14 mouse cellular contexts compared by ENCODE assay signal in genomic region chr10:19013351-19013750, GRCm38 (mm10). TPM values are rescaled to one million over a fixed set of nuclear protein-coding genes. Genes with fewer than 3 reads are reported as not detected.
DNase-seq lines count a peak whose midpoint lies in the region; ATAC-seq and TF ChIP-seq lines count a peak whose summit lies in the region.
"Had no signal": no experiment of that assay in that cellular context is flagged by ENCODE, and none has a peak within 500 bp of the region (broad histone marks: within the 10 kb centered on the region; RNA-seq: fewer than 3 reads in every experiment).

No protein-coding gene starts in this region.

- no peak overlapping the region for H3K4me3 ChIP-seq in heart, embryonic 15.5 days
- H3K4me3 ChIP-seq in megakaryocyte, embryonic 14.5 days (replicated peaks), result peak overlapping the region; percentile 100
- H3K4me3 ChIP-seq in embryonic facial prominence, embryonic 14.5 days (ENCODE audit: low read depth, low read length), result no peak overlapping the region
- H3K4me3 ChIP-seq in stomach, postnatal 0 days (ENCODE audit: low read depth, low read length), result no peak overlapping the region

- no peak for TF ChIP-seq EP300 in stomach, postnatal 0 days (optimal IDR thresholded peaks at IDR 0.05)

- H3K27ac ChIP-seq in heart, embryonic 15.5 days, result no peak overlapping the region
- no peak overlapping the region for H3K27ac ChIP-seq in embryonic facial prominence, embryonic 14.5 days (replicated peaks; ENCODE audit: low read depth, low read length)
- no peak overlapping the region for H3K27ac ChIP-seq in stomach, postnatal 0 days (replicated peaks)
- H3K27ac ChIP-seq: forebrain, embryonic 10.5 days; lung, embryonic 15.5 days had no signal

- no peak for DNase-seq in heart, postnatal 14 days
- no peak for DNase-seq in embryonic facial prominence, embryonic 14.5 days (ENCODE audit: low spot score)
- DNase-seq in stomach, postnatal 0 days (ENCODE audit: low spot score), result no peak
- DNase-seq in frontal cortex, postnatal 14 days (ENCODE audit: low spot score in 2 of 2), result no peak
- DNase-seq: adrenal gland, adult 2 months; cerebellum, adult 9-11 months; heart, postnatal 4 days; thymus, adult 18-20 months had no signal

- TF ChIP-seq CTCF in stomach, postnatal 0 days (IDR thresholded peaks at IDR 0.05; ENCODE audit: low read depth), result no peak

- ATAC-seq in heart, embryonic 15.5 days (replicated peaks; ENCODE audit: insufficient number of reproducible peaks, insufficient read depth, low FRiP score, low read depth), result no peak
- ATAC-seq in megakaryocyte, adult 5-6 weeks (ENCODE audit: poor library complexity, severe bottlenecking), result no peak
- ATAC-seq in embryonic facial prominence, embryonic 14.5 days (ENCODE audit: low read depth), result no peak
- no peak for ATAC-seq in stomach, postnatal 0 days (ENCODE audit: low FRiP score, low TSS enrichment)
- ATAC-seq: inflammation-experienced regulatory T-cells, adult 6 months had no signal

- H3K36me3 ChIP-seq in heart, embryonic 15.5 days, result no peaks in the 10 kb centered on the region
- H3K36me3 ChIP-seq in megakaryocyte, embryonic 14.5 days (replicated peaks; ENCODE audit: low read length), result peaks cover 40% of the 10 kb centered on the region
- H3K36me3 ChIP-seq in embryonic facial prominence, embryonic 14.5 days (ENCODE audit: control insufficient read depth, insufficient read depth, low read length), result no peaks in the 10 kb centered on the region
- H3K36me3 ChIP-seq in stomach, postnatal 0 days (ENCODE audit: control insufficient read depth, insufficient read depth, low read length), result no peaks in the 10 kb centered on the region
- H3K36me3 ChIP-seq: forebrain, embryonic 10.5 days; lung, embryonic 15.5 days had no signal

- no peaks in the 10 kb centered on the region for H3K27me3 ChIP-seq in heart, embryonic 15.5 days
- no peaks in the 10 kb centered on the region for H3K27me3 ChIP-seq in megakaryocyte, embryonic 14.5 days (replicated peaks)
- H3K27me3 ChIP-seq in embryonic facial prominence, embryonic 14.5 days (replicated peaks; ENCODE audit: control insufficient read depth, insufficient read depth, low read length), result no peaks in the 10 kb centered on the region; the same call in none of the 2 replicates
- no peaks in the 10 kb centered on the region for H3K27me3 ChIP-seq in stomach, postnatal 0 days (ENCODE audit: control insufficient read depth, insufficient read depth, low read length)
- H3K27me3 ChIP-seq: lung, embryonic 15.5 days had no signal

- intact Hi-C loops in heart, postnatal 14 days (cut with DNase I), result loop anchor here (5.0 kb wide), 1 partner anchor 61 kb away; no protein-coding TSS in a partner anchor

- H3K4me1 ChIP-seq in heart, embryonic 15.5 days (replicated peaks), result peaks cover 29% of the 10 kb centered on the region
- H3K4me1 ChIP-seq in megakaryocyte, embryonic 14.5 days, result peaks cover 83% of the 10 kb centered on the region
- peaks cover 5% of the 10 kb centered on the region for H3K4me1 ChIP-seq in embryonic facial prominence, embryonic 14.5 days (ENCODE audit: control insufficient read depth, insufficient read depth, low read length)
- no peaks in the 10 kb centered on the region; the same call in 1 of the 2 replicates for H3K4me1 ChIP-seq in stomach, postnatal 0 days (replicated peaks; ENCODE audit: control insufficient read depth, insufficient read depth)

- no peak overlapping the region for H3K9ac ChIP-seq in heart, embryonic 15.5 days
- H3K9ac ChIP-seq in embryonic facial prominence, embryonic 14.5 days (ENCODE audit: low read depth, low read length), result no peak overlapping the region
- no peak overlapping the region for H3K9ac ChIP-seq in stomach, postnatal 0 days (ENCODE audit: low read length)

- no peaks in the 10 kb centered on the region for H3K9me3 ChIP-seq in heart, embryonic 15.5 days (replicated peaks)
- H3K9me3 ChIP-seq in megakaryocyte, embryonic 14.5 days, result no peaks in the 10 kb centered on the region
- no peaks in the 10 kb centered on the region for H3K9me3 ChIP-seq in embryonic facial prominence, embryonic 14.5 days (ENCODE audit: control insufficient read depth, low read length)
- H3K9me3 ChIP-seq in stomach, postnatal 0 days (ENCODE audit: control insufficient read depth, low read length), result no peaks in the 10 kb centered on the region
- H3K9me3 ChIP-seq: forebrain, embryonic 10.5 days; lung, embryonic 15.5 days had no signal

- H3K4me2 ChIP-seq in heart, embryonic 15.5 days, result peak overlapping the region; percentile 19; the same call in 1 of the 2 replicates
- H3K4me2 ChIP-seq in embryonic facial prominence, embryonic 14.5 days (ENCODE audit: low read depth, low read length), result peak overlapping the region; percentile 32; the same call in 1 of the 2 replicates
- 0 out of 2 replicates have a peak overlapping the region, but pooled peaks have one; percentile 3 for H3K4me2 ChIP-seq in stomach, postnatal 0 days (replicated peaks; ENCODE audit: low read depth)

- 69% methylated on average over 3 of the region's 3 CpGs for WGBS in heart, embryonic 15.5 days
- 89% methylated on average over 3 of the region's 3 CpGs for WGBS in embryonic facial prominence, embryonic 14.5 days
- 80% methylated on average over 3 of the region's 3 CpGs for WGBS in stomach, postnatal 0 days

RNA-seq across cellular contexts. Expression of gene Tnfaip3, which starts 2.1 kb away (rescaled TPM):
- polyA plus RNA-seq in heart, embryonic 15.5 days (2015; fragmentation: Nextera tagmentation; extraction: Ambion mirVana), result 2.4 and 3.5 TPM in 2 replicates
- 1 to 10 TPM; 2.4 to 4.9 TPM for total RNA-seq in heart, postnatal 14 days (2021)
- polyA plus RNA-seq in megakaryocyte, embryonic 14.5 days (2012; ENCODE audit: insufficient read depth, low replicate concordance), result 1.8 and 3.0 TPM in 2 replicates
- 16.1 and 21.2 TPM in 2 replicates for total RNA-seq in megakaryocyte, adult 5-6 weeks (2015)
- total RNA-seq in megakaryocyte, adult 5-6 weeks (2017), result 17.0 and 29.6 TPM in 2 replicates
- 4.7 and 4.8 TPM in 2 replicates for polyA plus RNA-seq in embryonic facial prominence, embryonic 14.5 days (2014; fragmentation: Nextera tagmentation; extraction: Ambion mirVana)
- polyA plus RNA-seq in stomach, postnatal 0 days (2015; fragmentation: Nextera tagmentation; extraction: Ambion mirVana), result 1.7 and 1.8 TPM in 2 replicates
